Mouse (Mus musculus) skeletal muscle tissue, postnatal 0 days (tissue): ENCODE data around the gene Nudt19. TPM values are rescaled to one million over a fixed set of nuclear protein-coding genes. Genes with fewer than 3 reads are reported as not detected.

Source experiments
- polyA plus RNA-seq: library from polyadenylated mRNA; unstranded; fragments of >200 nt; fragmentation: Nextera tagmentation; extraction: Ambion mirVana; gene quantifications from 2 replicates; pipeline ENCODE4 v1.2.1, GENCODE M21; 2015

The Nudt19 gene
- 38.9 and 41.1 TPM in 2 replicates for polyA plus RNA-seq

DNA sequence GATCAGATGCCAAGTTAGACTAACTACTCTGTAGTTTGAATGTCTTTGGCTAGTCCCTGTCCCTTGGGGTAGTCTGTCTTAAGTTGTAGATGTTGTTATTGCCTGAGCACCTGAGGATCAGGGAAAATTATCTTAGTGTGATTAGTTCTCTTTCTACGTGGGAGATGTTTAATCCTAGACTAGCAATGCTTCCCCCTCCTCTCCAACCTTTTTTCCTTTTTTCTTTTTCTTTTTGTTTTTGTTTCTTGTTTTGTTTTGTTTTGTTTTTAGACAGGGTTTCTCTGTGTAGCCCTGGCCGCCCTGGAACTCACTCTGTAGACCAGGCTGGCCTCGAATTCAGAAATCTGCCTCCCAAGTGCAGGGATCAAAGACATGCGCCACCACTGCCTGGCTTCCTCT is at the start of gene Nudt19:
Gene Nudt19 (minus strand): TSS at position 100 of the 399 bp plus-strand sequence.

DNA sequence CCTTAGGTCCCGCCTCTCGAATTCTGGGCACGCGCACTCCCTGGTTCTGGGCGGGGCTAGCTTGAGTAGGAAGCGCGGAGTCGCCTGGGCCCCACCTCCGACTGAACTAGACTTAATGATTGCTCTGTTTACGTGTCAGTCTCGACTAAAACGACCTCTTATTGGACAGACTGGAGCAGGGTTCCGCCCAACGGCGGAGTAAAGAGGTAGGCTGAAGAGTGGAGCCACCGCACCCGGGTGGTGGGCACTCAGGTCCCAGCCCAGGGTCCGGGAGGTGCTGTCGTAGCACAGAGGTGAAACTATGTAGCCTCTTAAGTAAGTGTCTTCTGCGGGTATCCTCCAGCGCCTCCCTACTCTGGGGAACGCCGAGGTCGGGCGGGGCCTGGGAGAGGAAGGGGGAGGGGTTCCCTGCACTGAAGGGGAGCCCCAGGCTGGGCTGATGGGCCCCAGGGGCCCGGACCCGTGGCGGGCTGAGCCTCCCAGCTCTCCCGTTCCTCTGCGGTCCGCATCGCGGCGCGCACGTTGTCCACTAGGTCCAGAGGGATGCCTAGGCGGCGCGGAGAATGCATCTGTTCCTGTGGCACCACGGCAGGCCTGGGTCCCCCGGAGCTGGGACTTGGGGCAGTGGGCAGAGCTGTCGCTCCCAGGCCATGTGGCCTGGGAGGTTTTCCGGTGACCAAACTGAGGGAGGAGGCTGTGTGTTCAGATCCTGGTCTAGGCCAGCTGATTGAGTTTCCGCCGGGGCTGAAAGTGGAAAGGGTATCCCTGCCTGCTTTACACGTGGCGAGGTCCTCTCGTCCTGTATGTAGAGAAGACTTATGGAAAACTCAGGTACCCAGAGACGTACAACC is 30.2 kb upstream of the Nudt19 start, which contains the start of gene Ankrd27:
Gene Ankrd27 (plus strand): TSS at position 190 of the 851 bp plus-strand sequence.

DNA sequence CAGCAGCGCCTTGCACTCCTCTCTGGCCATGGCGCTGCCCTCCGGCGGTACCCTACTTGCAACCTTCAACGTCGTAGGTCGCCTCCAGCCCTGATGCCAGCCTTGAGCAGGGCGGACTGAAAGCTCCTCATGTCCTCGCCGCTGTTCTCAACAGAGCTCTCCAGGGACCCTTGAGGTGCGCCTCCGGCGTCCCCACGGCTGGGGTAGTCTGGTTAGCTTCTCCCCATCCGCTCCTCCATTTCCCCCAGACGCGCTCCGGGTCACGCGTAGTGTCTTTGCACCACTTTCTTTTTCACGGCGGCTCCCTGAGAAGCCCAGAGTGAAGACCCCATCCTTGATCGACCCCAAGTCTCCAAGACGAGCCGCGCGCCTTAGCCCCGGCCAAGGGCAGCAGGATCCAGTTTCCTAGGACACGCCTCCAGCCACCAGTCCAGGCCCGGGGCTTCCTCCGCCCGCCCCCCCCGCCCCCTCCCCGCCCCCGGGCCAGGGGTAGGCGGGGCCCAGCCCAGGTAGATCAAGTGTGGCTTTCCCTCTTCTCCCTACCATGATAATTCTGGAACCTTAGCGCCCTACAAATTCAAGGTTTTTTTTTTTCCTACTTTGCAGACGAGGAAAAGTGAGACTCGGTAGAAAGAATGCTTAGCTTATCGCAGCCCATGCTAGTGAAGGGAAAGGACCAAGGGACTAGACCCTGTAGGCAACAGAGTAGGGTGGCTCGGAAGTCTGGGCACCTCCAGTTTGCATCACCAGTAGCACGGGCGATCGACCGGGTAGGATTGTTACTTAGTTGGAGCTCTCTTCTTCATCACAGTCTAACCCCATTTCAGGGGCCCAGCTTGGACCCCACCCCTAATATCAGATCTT is 29.3 kb upstream of the Nudt19 start, which contains the start of gene Rgs9bp:
Gene Rgs9bp (minus strand): TSS at position 392 of the 864 bp plus-strand sequence.

DNA sequence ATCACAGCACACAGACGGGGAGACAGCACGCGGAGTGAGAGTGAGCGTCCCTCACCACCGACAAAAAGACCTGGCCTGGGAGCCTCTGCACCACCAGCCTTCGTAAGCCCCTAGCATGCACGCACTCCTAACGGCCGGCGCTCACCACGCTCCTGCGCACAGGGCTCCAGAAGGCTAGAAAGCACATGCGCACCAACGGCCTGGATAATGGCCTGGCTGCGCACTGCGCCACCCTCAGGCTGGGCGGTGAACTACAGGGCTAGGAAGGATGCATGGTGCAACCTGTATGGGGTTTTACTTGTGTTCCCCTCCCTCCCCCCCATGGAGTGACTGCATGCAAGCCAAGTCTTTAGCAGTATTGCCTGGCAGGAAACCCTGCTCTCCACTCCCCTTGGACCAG is 18.5 kb downstream of the Nudt19 start, which contains the start of gene Tdrd12:
Gene Tdrd12 (minus strand): TSS at position 184 of the 400 bp plus-strand sequence.

Other genes with a start within 250 kb of the Nudt19 start
- gene Gpatch1, start 237.9 kb downstream of the Nudt19 start, polyA plus RNA-seq = 9.6 and 9.8 TPM in 2 replicates
- gene Rhpn2, start 222.1 kb downstream of the Nudt19 start, polyA plus RNA-seq = 0.77 and 0.87 TPM in 2 replicates
- gene Faap24, start 159.5 kb downstream of the Nudt19 start, polyA plus RNA-seq = 3.9 and 6.5 TPM in 2 replicates
- 12.4 and 14.7 TPM in 2 replicates for gene Cep89, start 159.3 kb downstream of the Nudt19 start, polyA plus RNA-seq
- not detected in 2 replicates for gene Slc7a9, start 107.5 kb downstream of the Nudt19 start, polyA plus RNA-seq
- 0.13 and 0.14 TPM in 2 replicates for gene Tdrd12, start 18.6 kb downstream of the Nudt19 start, polyA plus RNA-seq
- gene Rgs9bp, start 29.3 kb upstream of the Nudt19 start, polyA plus RNA-seq = 0.13 and 0.21 TPM in 2 replicates
- 13.9 and 14.5 TPM in 2 replicates for gene Ankrd27, start 29.9 kb upstream of the Nudt19 start, polyA plus RNA-seq
- gene Pdcd5, start 91.2 kb upstream of the Nudt19 start, polyA plus RNA-seq = 275 and 285 TPM in 2 replicates
- 7.3 and 11.2 TPM in 2 replicates for gene Dpy19l3, start 198.2 kb upstream of the Nudt19 start, polyA plus RNA-seq
- 6.5 and 7.5 TPM in 2 replicates for gene Zfp507, start 246.7 kb upstream of the Nudt19 start, polyA plus RNA-seq